Mouse (Mus musculus) right cerebral cortex, postnatal 14 days (tissue): ENCODE data around the gene Nme2.
A peak's percentile ranks its signal among the peaks of the same experiment; 100 is the strongest.
"Not testable (repeated sequence)": the region's sequence is repeated elsewhere in the genome, so short reads cannot be mapped to it uniquely, and the experiment has no call there.

Experiments
- DNase-seq: peaks from one replicate; pipeline ENCODE4 v3.0.0; 2022

Nme2 gene

DNA sequence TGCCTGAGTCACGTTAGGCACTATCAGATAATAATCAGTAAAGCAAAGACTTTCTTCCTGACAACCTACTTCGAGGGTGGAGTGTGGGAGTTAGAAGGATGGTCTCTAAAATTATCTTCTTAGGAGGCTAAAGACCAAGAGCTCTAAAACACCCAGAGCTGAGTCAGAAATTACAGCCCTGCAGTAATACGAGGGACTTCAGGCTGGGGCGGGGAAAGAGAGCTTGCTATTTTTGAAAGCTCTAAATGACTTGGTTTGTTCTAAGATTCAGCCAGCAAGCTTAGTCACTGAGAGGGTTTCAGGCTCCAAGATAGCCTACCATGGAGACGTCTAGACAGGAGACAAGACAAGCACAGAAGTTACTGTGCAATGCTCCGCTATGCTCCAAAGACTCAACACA, 9.3 kb upstream of the Nme2 start:
- no peak for DNase-seq

DNA sequence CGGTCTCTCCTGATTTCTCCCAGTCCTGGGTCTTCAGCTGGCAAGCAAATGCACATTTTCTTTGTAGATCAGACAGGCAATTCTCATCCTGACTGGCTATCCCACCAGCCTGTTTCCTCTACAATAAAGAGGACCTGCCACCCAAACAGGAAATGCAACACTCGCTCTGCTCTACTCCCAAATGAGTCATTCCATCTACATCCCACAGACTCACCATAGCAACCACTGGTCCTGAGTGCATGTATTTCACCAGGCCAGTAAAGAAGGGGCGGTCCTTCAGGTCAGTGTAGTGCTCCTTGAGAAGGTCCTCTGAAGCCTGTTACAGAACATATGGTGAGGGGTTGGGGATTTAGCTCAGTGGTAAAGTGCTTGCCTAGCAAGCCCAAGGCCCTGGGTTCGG, 7.0 kb upstream of the Nme2 start:
- DNase-seq: no peak

DNA sequence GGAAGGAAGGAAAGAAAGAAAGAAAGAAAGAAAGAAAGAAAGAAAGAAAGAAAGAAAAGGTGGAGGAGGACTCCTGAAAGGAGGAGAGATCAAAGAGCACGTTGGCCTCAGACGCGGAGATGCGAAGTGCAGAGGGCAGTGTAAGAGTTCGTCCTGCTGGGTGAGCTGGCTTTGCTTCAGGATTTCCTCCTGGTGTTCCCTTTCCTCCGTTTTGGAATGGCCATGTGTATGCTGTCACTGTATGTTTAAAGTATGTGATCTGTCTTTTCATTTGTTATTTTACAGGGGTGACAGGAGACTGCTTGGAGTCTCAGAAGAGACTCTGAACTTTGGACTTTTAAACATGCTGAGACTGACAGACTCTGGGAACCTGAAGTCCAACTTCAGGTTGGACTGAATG, 5.4 kb upstream of the Nme2 start:
- DNase-seq: no peak

DNA sequence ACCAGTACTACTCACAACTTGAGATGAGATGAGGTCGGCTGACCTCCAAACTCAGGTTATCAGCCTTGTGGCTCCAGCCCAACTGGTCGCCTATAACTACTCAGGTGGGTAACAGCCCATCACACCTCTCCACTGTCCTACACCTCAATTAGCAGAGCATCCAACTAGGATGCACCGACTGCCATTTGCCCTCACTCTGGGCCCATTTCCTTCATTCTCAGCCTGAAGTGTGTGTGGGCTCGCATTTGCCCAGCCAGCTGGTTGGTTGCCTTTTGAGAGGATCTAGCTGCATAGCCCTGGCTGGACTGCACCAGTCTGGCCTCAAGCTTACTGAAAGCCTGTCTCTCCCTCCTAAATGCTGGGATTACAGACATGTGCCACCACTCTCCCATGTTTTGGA, 1.7 kb upstream of the Nme2 start:
- no peak for DNase-seq

DNA sequence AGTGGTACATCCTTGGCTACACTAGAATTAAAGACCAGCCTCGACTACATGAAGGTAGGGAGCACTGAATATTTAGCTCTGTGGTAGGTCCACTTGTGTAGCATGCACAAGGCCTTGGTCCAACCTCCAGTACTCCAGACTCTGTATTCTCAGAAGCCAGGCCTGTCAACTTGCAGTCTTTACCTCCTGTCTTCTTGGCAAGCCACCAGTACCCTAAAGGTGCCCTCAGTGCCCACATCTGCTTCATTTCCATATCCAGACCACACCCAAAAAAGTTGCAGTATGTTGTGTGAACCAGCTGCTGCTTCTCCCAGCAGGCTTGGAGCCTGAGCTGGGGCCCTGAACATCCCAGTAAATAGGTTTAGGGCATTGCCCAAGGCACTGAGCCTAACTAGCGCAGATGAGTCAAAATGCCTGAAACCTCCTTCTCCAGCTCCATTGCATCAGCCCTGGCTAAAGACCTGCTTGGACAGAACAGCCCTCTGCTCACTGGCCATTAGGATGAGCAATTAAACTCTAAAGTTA, 1.0 kb upstream of the Nme2 start:
- no peak for DNase-seq

DNA sequence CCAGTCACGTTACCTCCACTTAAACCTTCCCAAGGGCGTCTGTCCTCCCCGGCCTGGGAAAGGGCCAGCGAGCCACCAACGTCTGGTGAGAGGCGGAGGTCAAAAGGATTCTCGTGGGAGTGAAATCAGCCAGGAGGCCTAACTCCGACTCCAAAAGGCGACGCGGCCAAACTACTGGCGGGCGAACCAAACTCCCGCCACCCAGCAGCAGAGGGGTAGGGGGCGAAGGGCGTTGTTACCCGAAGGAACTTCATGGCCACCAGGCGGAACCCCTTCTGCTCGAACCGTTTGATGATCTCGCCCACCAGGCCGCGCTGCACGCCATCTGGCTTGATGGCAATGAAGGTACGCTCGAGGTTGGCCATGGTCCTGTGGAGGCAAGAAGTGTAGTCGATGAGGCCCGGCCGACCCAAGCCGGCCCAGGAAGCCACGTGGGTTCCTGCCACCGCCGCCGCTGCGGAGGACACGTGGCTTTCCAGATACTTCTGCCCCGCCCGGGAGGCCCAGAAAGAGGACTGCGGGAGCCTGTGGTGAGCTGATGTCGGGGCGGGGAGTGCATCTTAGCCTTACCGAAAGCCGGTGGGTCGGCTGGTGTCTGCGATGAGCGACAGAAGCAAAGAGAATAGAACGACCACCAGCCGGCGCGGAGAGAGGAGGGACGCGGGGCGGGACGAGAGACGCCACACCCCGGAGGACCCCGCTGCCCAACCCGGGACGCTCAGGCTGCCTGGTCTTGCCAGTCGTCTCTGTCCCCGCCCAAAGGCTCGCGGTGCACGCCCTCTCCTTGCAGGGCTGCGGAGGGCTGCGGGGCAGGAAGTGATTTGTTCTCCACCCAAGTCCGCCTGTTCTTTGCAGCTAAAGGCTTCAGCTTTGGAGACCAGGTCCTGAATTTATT, 556 bp downstream of the Nme2 start:
- DNase-seq: peak; percentile 87

DNA sequence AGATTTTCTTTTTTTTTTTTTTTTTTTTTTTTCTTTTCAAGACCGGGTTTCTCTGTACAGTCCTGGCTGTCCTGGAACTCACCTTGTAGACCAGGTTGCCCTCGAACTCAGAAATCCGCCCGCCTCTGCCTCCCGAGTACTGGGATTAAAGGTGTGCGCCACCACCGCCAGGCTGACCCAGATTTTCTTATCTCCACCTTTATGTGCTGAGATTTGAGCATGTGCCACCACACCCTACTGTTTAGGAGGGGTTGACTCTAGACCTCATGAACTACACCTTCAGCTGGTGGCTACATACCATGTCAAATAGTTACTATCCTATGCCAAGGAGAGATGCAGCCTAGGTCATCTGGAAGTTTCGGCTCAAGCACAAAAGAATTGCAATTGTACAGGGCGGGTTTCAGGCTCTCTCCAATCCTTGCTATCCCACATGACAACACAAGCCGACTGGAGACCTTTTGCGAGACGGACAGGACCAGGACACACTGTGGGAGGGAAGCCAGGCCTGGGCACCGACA, 1.3 kb downstream of the Nme2 start:
- no peak for DNase-seq

DNA sequence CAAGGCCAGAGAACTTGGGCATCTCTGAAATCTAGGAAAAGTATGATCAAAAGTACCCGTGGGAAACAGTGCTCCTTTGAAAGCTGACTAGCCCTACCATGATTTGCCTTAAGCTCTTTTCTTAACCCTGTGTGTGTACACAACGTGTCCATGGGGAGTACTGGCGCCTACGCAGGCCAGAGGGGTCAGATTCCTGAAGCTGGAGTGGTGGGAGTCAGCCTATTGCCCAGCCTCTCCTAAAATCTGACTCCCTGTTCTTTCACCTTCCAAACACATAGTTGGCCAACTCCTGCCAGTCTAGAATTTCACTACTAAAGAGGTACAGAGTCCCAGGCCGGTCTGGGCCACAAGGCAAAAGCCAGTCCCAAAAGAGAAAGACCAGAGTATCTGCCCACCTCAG, 3.7 kb downstream of the Nme2 start:
- no peak for DNase-seq

DNA sequence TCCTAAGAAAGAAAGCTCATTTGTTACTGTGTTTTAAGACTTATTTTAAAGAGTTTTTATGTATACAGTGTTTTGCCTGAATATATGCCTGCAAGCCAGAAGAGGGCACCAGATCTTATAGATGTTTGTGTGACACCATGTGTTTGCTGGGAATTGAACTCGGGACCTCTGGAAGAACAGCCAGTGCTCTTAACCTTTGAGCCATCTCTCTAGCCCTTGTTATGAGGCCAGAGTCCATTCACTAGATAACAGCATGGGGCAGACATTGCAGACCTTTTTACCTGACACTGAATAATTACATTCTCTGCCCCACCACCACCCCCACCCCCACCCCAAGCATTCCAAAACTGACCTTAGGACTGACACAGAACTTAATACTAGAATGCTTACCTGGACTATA, 6.0 kb downstream of the Nme2 start:
- no peak for DNase-seq

DNA sequence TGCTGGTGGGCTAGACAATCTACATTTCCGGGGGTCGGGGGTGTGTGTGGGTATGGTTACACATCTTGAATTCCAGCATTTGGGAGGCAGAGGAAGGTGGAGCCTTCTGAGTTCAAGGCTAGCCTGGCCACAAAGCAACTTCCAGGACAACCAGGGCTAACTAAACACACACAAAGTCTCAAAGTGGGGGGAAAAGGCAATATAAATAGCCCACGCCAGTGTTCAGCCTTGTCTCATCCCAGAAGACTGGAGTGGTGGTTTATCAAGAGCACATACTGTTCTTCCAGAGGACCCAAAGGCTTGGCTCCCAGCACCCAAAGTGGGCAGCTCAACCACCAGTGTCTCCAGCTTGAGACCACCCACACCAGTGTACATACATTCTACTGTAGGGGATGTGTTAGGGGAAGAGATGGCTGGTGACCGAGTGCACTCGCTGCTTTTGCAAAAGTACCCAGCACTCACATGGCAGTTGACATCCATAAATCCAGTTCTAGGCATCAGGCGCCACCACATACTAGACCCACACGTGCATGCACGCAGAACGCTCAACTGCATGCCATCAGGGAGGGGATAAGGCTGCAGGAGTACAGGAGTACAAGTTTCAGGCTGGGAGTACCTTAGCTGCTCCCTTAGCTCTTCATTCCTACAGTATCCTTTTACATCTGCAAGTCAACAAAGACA, 7.0 kb downstream of the Nme2 start:
- no peak for DNase-seq

DNA sequence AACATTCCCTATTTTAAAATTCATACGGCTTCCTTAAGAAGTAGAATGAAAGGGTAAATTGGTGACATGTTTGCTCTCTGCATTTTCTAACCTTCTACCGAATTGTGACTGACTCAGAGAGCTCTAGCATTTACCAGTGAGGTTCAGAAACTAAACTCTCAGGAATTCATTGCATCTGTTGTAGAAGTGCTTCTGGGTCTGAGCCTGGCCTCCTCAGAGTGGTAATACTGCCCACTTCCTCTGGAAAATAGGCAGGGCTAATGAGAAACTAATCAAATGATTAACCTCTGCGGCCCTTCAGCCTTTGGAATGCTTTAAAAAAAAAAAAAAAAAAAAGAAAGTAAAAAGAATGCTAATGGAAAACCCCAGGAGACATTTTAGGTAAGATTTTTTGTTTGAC, 11.1 kb downstream of the Nme2 start:
- DNase-seq: no peak

DNA sequence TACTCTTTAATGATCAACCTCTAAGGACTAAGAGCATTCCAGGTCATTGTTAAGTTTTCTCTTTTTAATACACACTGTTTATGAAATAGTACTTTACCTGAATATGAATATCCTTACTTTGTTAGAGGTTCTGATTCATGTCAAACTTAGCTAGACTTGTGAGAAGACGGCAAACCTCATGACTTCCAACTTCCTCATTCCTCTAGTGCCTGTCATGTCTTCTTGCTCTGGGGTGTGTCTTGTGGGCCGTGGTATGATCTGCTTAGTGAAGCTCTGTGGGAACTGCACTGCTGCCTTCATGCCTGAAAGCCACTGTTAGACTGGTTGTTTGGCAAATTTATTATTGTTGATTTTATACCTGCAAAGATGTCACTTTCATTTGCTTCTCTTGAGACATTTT, 15.2 kb downstream of the Nme2 start:
- DNase-seq: no peak

DNA sequence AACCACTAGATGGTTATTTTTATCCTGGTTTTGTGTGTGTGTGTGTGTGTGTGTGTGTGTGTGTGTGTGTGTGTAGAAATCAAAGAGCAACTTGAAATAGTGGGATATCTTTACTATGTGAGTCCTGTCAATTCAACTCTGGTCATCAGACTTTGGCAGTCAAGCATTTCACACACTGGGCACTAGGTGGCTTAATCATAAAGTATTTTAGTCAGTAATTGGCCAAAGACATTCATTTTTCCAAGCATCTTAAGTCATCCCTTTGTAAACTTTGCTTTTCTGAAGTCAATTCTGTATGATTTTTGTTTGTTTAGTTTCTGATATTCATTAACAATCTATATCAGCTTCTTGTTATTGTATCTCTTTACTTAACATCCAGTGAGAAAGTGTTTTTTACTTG, 27.0 kb downstream of the Nme2 start:
- no peak for DNase-seq

DNA sequence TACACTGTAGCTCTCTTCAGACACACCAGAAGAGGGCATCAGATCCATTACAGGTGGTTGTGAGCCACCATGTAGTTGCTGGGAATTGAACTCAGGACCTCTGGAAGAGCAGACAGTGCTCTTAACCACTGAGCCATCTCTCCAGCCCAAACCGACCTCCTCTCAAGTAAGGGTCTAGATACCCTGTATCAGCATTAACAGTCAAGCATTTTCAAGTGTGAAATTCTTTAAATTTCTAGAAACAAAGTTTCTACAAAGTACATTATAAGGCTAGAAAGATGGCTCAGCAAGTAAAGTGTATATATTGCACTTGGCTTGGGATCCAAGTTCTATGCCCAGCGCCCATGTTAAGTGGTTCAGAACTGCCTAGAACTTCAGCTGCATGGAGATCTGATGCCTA, 41.0 kb downstream of the Nme2 start:
- not testable (repeated sequence) for DNase-seq

DNA sequence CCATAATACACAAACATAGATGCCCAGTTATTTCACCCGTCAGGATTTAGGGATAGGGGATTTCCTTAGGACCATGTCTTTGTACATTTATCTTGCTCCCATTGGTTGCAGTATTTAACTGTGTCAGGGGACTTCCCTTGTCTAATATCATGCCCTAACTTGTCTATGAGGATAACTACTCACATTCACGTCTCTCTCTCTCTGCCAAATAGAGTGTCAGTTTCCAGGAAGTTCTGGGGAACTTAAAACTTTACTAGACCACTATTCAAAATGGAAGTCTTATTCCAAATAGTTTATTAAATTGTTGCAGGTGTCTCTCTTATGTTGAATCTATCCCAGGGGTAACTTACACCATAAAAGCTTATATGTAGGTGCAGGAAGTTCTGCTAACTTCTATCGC, 44.5 kb downstream of the Nme2 start:
- no peak for DNase-seq

DNA sequence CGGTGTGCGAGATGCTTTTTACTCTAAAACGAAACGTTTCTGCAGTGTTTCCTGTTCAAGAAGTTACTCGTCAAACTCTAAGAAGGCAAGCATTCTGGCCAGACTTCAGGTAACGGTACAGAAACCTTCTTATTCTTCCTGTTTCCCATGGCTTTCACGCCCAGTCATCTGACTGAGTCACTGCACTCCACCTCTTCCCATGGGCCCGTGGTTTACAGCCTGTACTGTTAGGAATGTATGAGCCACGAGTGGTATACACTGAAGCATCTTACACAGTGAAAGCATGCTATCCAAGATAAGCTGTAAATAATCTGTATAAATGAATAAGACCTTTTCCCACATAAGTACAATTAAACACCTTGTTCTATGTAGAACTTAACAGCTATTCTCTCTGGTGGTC, 47.2 kb downstream of the Nme2 start:
- DNase-seq: no peak

DNA sequence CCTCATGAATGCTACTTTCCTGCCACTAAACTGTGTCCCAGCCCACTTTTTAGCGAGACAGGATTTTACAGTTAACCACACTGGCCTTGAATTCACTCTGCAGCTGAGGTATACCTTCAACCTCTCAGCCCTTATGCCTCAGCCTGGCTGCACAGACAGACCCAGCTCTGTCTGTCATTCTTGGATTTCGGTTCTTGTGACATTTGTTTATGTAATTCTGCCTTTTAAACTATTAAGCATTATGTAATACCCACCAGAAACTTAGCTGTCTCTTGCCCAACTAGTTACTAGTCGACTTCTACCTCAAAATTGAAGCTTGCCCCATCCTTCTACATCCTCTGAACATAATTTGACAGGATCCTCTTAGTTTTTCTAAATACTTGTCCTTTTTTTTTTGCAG, 48.2 kb downstream of the Nme2 start:
- no peak for DNase-seq

DNA sequence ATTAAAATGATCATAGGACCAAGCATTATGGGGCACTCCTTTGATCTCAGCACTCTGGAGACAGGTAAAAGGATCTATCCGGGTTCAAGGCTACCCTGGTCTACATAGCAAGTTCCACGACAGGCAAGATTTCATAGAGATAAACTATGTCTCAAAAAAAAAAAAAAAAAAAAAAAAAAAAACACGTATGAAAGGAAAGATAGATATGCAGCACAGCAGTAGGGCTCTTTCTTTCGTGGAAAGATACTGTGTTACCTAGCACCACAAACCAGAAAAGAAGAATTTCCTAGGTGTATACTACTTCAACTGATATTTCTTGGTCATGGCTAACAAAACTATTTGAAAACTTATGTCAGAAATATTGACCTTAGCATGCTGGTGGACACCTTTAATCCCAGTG, 49.2 kb downstream of the Nme2 start:
- DNase-seq: no peak
